Mouse (Mus musculus) colon, adult 2 months (tissue): ENCODE data around the gene Lbx2. TPM values are rescaled to one million over a fixed set of nuclear protein-coding genes. Genes with fewer than 3 reads are reported as not detected.

Source experiments
- polyA plus RNA-seq: library from polyadenylated mRNA; depleted of rRNA; stranded (reverse); fragments of >200 nt; gene quantifications from 2 replicates; pipeline ENCODE4 v1.2.3, GENCODE M21; 2012; rRNA removed

Lbx2 gene
- polyA plus RNA-seq: 0.57 and 1.5 TPM in 2 replicates

GRCm38 (mm10) chr6:83086121-83087035 lies at the start of gene Lbx2:
Lbx2 (plus strand) TSS chr6:83086367.

GRCm38 (mm10) chr6:83054074-83054851 lies 31.9 kb upstream of the Lbx2 start, which contains the start of gene Aup1:
Aup1 (plus strand) TSS chr6:83054521.

GRCm38 (mm10) chr6:83054871-83055431 lies 31.2 kb upstream of the Lbx2 start, which contains the start of gene Htra2:
Htra2 (minus strand) TSS chr6:83055273.

GRCm38 (mm10) chr6:83057790-83058189 lies 28.4 kb upstream of the Lbx2 start, which contains the start of gene Dqx1:
Dqx1 (plus strand) TSS chr6:83057844.

GRCm38 (mm10) chr6:83070247-83070310 lies 16.1 kb upstream of the Lbx2 start, which contains the start of gene Tlx2:
Tlx2 (minus strand) TSS chr6:83070293.

GRCm38 (mm10) chr6:83077630-83078323 lies 8.4 kb upstream of the Lbx2 start, which contains the start of gene Pcgf1:
Pcgf1 (plus strand) TSS chr6:83077869.

GRCm38 (mm10) chr6:83101316-83101687 lies 15.1 kb downstream of the Lbx2 start, which contains the start of the genes Ccdc142 and Gm42688:
Ccdc142 (plus strand) TSS chr6:83101601.
Gm42688 (plus strand) TSS chr6:83101617.

GRCm38 (mm10) chr6:83108762-83109668 lies 22.8 kb downstream of the Lbx2 start, which contains the start of gene Mrpl53:
Mrpl53 (plus strand) TSS chr6:83109040.

GRCm38 (mm10) chr6:83115011-83115671 lies 29.0 kb downstream of the Lbx2 start, which contains the start of gene Mogs:
Mogs (plus strand) TSS chr6:83115496.

GRCm38 (mm10) chr6:83120930-83121862 lies 35.0 kb downstream of the Lbx2 start, which contains the start of gene Wbp1:
Wbp1 (minus strand) TSS chr6:83121559.

GRCm38 (mm10) chr6:83125331-83125730 lies 39.2 kb downstream of the Lbx2 start, which contains the start of gene Ino80b:
Ino80b (minus strand) TSS chr6:83125431.

GRCm38 (mm10) chr6:83134951-83135513 lies 48.9 kb downstream of the Lbx2 start, which contains the start of gene Rtkn:
Rtkn (plus strand) TSS chr6:83135463.

Other genes starting within 250 kb of the Lbx2 start
- gene Sema4f, start 146.6 kb upstream of the Lbx2 start, polyA plus RNA-seq: 1.1 and 1.6 TPM in 2 replicates
- 0.44 and 0.59 TPM in 2 replicates for gene M1ap, start 139.5 kb upstream of the Lbx2 start, polyA plus RNA-seq
- gene Dok1, start 52.9 kb upstream of the Lbx2 start, polyA plus RNA-seq: 11.9 and 13.7 TPM in 2 replicates
- gene Loxl3, start 52.2 kb upstream of the Lbx2 start, polyA plus RNA-seq: 5.0 and 5.3 TPM in 2 replicates
- gene Aup1, start 31.8 kb upstream of the Lbx2 start, polyA plus RNA-seq: 746 and 821 TPM in 2 replicates
- 51.6 and 61.4 TPM in 2 replicates for gene Htra2, start 31.1 kb upstream of the Lbx2 start, polyA plus RNA-seq
- 25.8 and 29.2 TPM in 2 replicates for gene Dqx1, start 28.5 kb upstream of the Lbx2 start, polyA plus RNA-seq
- 5.6 and 9.6 TPM in 2 replicates for gene Tlx2, start 16.1 kb upstream of the Lbx2 start, polyA plus RNA-seq
- 12.9 and 13.3 TPM in 2 replicates for gene Pcgf1, start 8.5 kb upstream of the Lbx2 start, polyA plus RNA-seq
- 11.3 and 12.3 TPM in 2 replicates for gene Ccdc142, start 15.2 kb downstream of the Lbx2 start, polyA plus RNA-seq
- gene Gm42688, start 15.2 kb downstream of the Lbx2 start, polyA plus RNA-seq: 4.3 and 4.6 TPM in 2 replicates
- 69.7 and 85.9 TPM in 2 replicates for gene Mrpl53, start 22.7 kb downstream of the Lbx2 start, polyA plus RNA-seq
- gene Mogs, start 29.1 kb downstream of the Lbx2 start, polyA plus RNA-seq: 91.9 and 97.3 TPM in 2 replicates
- 199 and 235 TPM in 2 replicates for gene Wbp1, start 35.2 kb downstream of the Lbx2 start, polyA plus RNA-seq
- gene Ino80b, start 39.1 kb downstream of the Lbx2 start, polyA plus RNA-seq: 59.8 and 64.1 TPM in 2 replicates
- 86.7 and 88.4 TPM in 2 replicates for gene Rtkn, start 49.1 kb downstream of the Lbx2 start, polyA plus RNA-seq
- 3.4 and 4.4 TPM in 2 replicates for gene Wdr54, start 70.0 kb downstream of the Lbx2 start, polyA plus RNA-seq
- 0.46 and 0.72 TPM in 2 replicates for gene 1700003E16Rik, start 70.0 kb downstream of the Lbx2 start, polyA plus RNA-seq
- 151 and 162 TPM in 2 replicates for gene Dctn1, start 79.6 kb downstream of the Lbx2 start, polyA plus RNA-seq
- 0.21 TPM in 2 replicates for gene Slc4a5, start 133.5 kb downstream of the Lbx2 start, polyA plus RNA-seq
- 3.2 and 3.3 TPM in 2 replicates for gene Mthfd2, start 239.5 kb downstream of the Lbx2 start, polyA plus RNA-seq
- gene Mob1a, start 239.6 kb downstream of the Lbx2 start, polyA plus RNA-seq: 32.4 and 35.1 TPM in 2 replicates